Mouse (Mus musculus) large intestine, adult 2 months (tissue): ENCODE measurements around the gene Ilf3. TPM values are rescaled to one million over a fixed set of nuclear protein-coding genes. Genes with fewer than 3 reads are reported as not detected.

ENCODE experiments used
- polyA plus RNA-seq: library from polyadenylated mRNA; depleted of rRNA; stranded (reverse); fragments of >200 nt; gene quantifications from 2 replicates; pipeline ENCODE4 v1.2.3, GENCODE M21; 2012; rRNA removed

Gene Ilf3
- polyA plus RNA-seq, 1 experiment = 31.1 TPM

Other genes with a start within 250 kb of the Ilf3 start
- gene Tyk2, start 236.6 kb upstream of the Ilf3 start, polyA plus RNA-seq = 22.6 and 32.3 TPM in 2 replicates
- gene Cdc37, start 217.9 kb upstream of the Ilf3 start, polyA plus RNA-seq = 45.8 and 46.1 TPM in 2 replicates
- gene Pde4a, start 202.2 kb upstream of the Ilf3 start, polyA plus RNA-seq = 2.8 and 3.9 TPM in 2 replicates
- gene Keap1, start 128.5 kb upstream of the Ilf3 start, polyA plus RNA-seq = 49.2 and 62.6 TPM in 2 replicates
- not detected in 2 replicates for gene S1pr5, start 119.4 kb upstream of the Ilf3 start, polyA plus RNA-seq
- gene Atg4d, start 102.6 kb upstream of the Ilf3 start, polyA plus RNA-seq = 93.2 and 106 TPM in 2 replicates
- gene Kri1, start 79.9 kb upstream of the Ilf3 start, polyA plus RNA-seq = 21.1 and 22.0 TPM in 2 replicates
- gene Cdkn2d, start 76.5 kb upstream of the Ilf3 start, polyA plus RNA-seq = 23.6 and 28.9 TPM in 2 replicates
- 95.6 and 122 TPM in 2 replicates for gene Ap1m2, start 55.5 kb upstream of the Ilf3 start, polyA plus RNA-seq
- gene Slc44a2, start 47.2 kb upstream of the Ilf3 start, polyA plus RNA-seq = 17.5 and 24.1 TPM in 2 replicates
- gene Qtrt1, start 44.0 kb downstream of the Ilf3 start, polyA plus RNA-seq = 35.5 and 42.5 TPM in 2 replicates
- 161 and 217 TPM in 2 replicates for gene Dnm2, start 57.0 kb downstream of the Ilf3 start, polyA plus RNA-seq
- gene Tmed1, start 142.4 kb downstream of the Ilf3 start, polyA plus RNA-seq = 11.6 and 15.5 TPM in 2 replicates
- gene AB124611, start 158.3 kb downstream of the Ilf3 start, polyA plus RNA-seq = 1.7 and 3.0 TPM in 2 replicates
- 36.2 and 50.3 TPM in 2 replicates for gene Carm1, start 179.0 kb downstream of the Ilf3 start, polyA plus RNA-seq
- 15.2 and 18.0 TPM in 2 replicates for gene Timm29, start 224.9 kb downstream of the Ilf3 start, polyA plus RNA-seq
- 31.1 and 38.2 TPM in 2 replicates for gene Yipf2, start 225.0 kb downstream of the Ilf3 start, polyA plus RNA-seq
- gene Smarca4, start 248.3 kb downstream of the Ilf3 start, polyA plus RNA-seq = 25.3 and 38.3 TPM in 2 replicates